Comparison of ENCODE assay signal across 15 mouse cellular contexts in genomic region chr11:88281428-88282119, GRCm38 (mm10). TPM values are rescaled to one million over a fixed set of nuclear protein-coding genes. Genes with fewer than 3 reads are reported as not detected.
DNase-seq lines count a peak whose midpoint lies in the region; ATAC-seq and TF ChIP-seq lines count a peak whose summit lies in the region.
"Had no signal": no experiment of that assay in that cellular context is flagged by ENCODE, and none has a peak within 500 bp of the region (broad histone marks: within the 10 kb centered on the region; RNA-seq: fewer than 3 reads in every experiment).

No protein-coding gene starts in this region.

- no peaks in the 10 kb centered on the region for H3K36me3 ChIP-seq in lung, postnatal 0 days (ENCODE audit: insufficient read depth, low read length)
- H3K36me3 ChIP-seq in midbrain, postnatal 0 days (ENCODE audit: insufficient read depth, low read length), result no peaks in the 10 kb centered on the region
- H3K36me3 ChIP-seq: liver, embryonic 13.5 days; neural tube, embryonic 12.5 days had no signal

- H3K9ac ChIP-seq in lung, postnatal 0 days (replicated peaks; ENCODE audit: low read depth), result no peak overlapping the region
- H3K9ac ChIP-seq in midbrain, postnatal 0 days (replicated peaks; ENCODE audit: low read length, poor library complexity, severe bottlenecking), result no peak overlapping the region
- H3K9ac ChIP-seq: liver, embryonic 13.5 days; neural tube, embryonic 12.5 days had no signal

- no peaks in the 10 kb centered on the region for H3K9me3 ChIP-seq in lung, postnatal 0 days (ENCODE audit: low read length)
- H3K9me3 ChIP-seq in midbrain, postnatal 0 days (ENCODE audit: low read length), result no peaks in the 10 kb centered on the region
- H3K9me3 ChIP-seq: liver, embryonic 13.5 days; neural tube, embryonic 12.5 days had no signal

- H3K4me2 ChIP-seq in lung, postnatal 0 days (replicated peaks; ENCODE audit: low read depth, low read length), result no peak overlapping the region
- H3K4me2 ChIP-seq in midbrain, postnatal 0 days (ENCODE audit: low read depth, low read length, poor library complexity, severe bottlenecking), result no peak overlapping the region
- H3K4me2 ChIP-seq: liver, embryonic 13.5 days; neural tube, embryonic 12.5 days had no signal

- no peak for TF ChIP-seq EP300 in lung, postnatal 0 days (IDR thresholded peaks at IDR 0.05)

- no peaks in the 10 kb centered on the region for H3K27me3 ChIP-seq in cerebellum, adult 2 months (ENCODE audit: control insufficient read depth, insufficient read depth, low read length)
- H3K27me3 ChIP-seq in lung, postnatal 0 days (replicated peaks; ENCODE audit: insufficient read depth, low read length), result no peaks in the 10 kb centered on the region
- H3K27me3 ChIP-seq in midbrain, postnatal 0 days (ENCODE audit: insufficient read depth, low read length), result no peaks in the 10 kb centered on the region
- H3K27me3 ChIP-seq: liver, embryonic 13.5 days; neural tube, embryonic 12.5 days had no signal

- H3K27ac ChIP-seq in cerebellum, adult 2 months (ENCODE audit: insufficient read depth, low read length), result no peak overlapping the region
- H3K27ac ChIP-seq in lung, postnatal 0 days (ENCODE audit: low read length), result no peak overlapping the region
- no peak overlapping the region for H3K27ac ChIP-seq in midbrain, postnatal 0 days (ENCODE audit: low read depth, low read length)
- H3K27ac ChIP-seq: liver, embryonic 13.5 days had no signal

- no peak for DNase-seq in cerebellum, adult 2 months
- no peak for DNase-seq in cerebellum, adult 9-10 months
- DNase-seq in lung, postnatal 0 days (ENCODE audit: low spot score), result no peak
- DNase-seq in lung, adult 18-20 months, result no peak
- DNase-seq in ZHBTc4 (ENCODE audit: low read depth, low spot score), result peak; percentile 70
- DNase-seq in midbrain, postnatal 0 days (ENCODE audit: low spot score), result peak; percentile 44
- no peak for DNase-seq in cerebellum, postnatal 25 days
- no peak for DNase-seq in heart, adult 8-10 months (ENCODE audit: low spot score)
- DNase-seq: adrenal gland, postnatal 25 days; embryo, embryonic 11 days; heart, postnatal 10 days; layer of hippocampus, adult 9-11 months; liver, embryonic 13.5 days had no signal

- no peaks in the 10 kb centered on the region; the same call in 1 of the 2 replicates for H3K4me1 ChIP-seq in cerebellum, adult 2 months (ENCODE audit: control insufficient read depth, insufficient read depth, low read length)
- H3K4me1 ChIP-seq in lung, postnatal 0 days (ENCODE audit: insufficient read depth, low read depth, low read length), result no peaks in the 10 kb centered on the region
- H3K4me1 ChIP-seq in midbrain, postnatal 0 days (ENCODE audit: insufficient read depth, low read length), result peaks cover 3% of the 10 kb centered on the region; the same call in 1 of the 2 replicates
- H3K4me1 ChIP-seq: liver, embryonic 13.5 days had no signal

- no peak overlapping the region for H3K4me3 ChIP-seq in cerebellum, adult 2 months (replicated peaks; ENCODE audit: insufficient read depth, low read depth, low read length)
- H3K4me3 ChIP-seq in lung, postnatal 0 days (ENCODE audit: low read depth, low read length), result no peak overlapping the region
- H3K4me3 ChIP-seq in midbrain, postnatal 0 days (ENCODE audit: low read depth, low read length), result no peak overlapping the region
- H3K4me3 ChIP-seq: liver, embryonic 13.5 days; neural tube, embryonic 12.5 days had no signal

- 58% methylated on average over 8 of the region's 8 CpGs for WGBS in cerebellum, adult 2 months
- 69% methylated on average over 8 of the region's 8 CpGs for WGBS in lung, postnatal 0 days
- 63% methylated on average over 8 of the region's 8 CpGs for WGBS in midbrain, postnatal 0 days

- no peak for TF ChIP-seq POLR2A in cerebellum, adult 2 months (IDR thresholded peaks at IDR 0.05; ENCODE audit: borderline replicate concordance, insufficient read depth, low read length)

- ATAC-seq in lung, postnatal 0 days, result no peak
- ATAC-seq in midbrain, postnatal 0 days (ENCODE audit: low FRiP score), result no peak

- TF ChIP-seq CTCF in cerebellum, adult 2 months (IDR thresholded peaks at IDR 0.05; ENCODE audit: borderline replicate concordance, insufficient read depth, low read depth, low read length), result peak; percentile 31; the same call in 1 of the 2 replicates
- TF ChIP-seq CTCF in lung, postnatal 0 days (IDR thresholded peaks at IDR 0.05), result peak; percentile 53
- peak; percentile 57 for TF ChIP-seq CTCF in midbrain, postnatal 0 days (IDR thresholded peaks at IDR 0.05)

RNA-seq across cellular contexts. Expression of gene Ccdc182, which starts 12.3 kb away (rescaled TPM):
- polyA plus RNA-seq in cerebellum, adult 2 months (2012; rRNA removed), result 0.23 TPM in 1 of 2 replicates, not detected in the other
- polyA plus RNA-seq in lung, postnatal 0 days (2015; fragmentation: Nextera tagmentation; extraction: Ambion mirVana), result not detected in 2 replicates
- total RNA-seq in midbrain, postnatal 0 days (2014; rRNA removed), result not detected in 2 replicates
- polyA plus RNA-seq in midbrain, postnatal 0 days (2015; fragmentation: Nextera tagmentation; extraction: Ambion mirVana), result 0.12 TPM in 1 of 2 replicates, not detected in the other
- not detected for total RNA-seq in heart, adult 8-10 months (2022)
- total RNA-seq: adrenal gland, postnatal 25 days; heart, postnatal 10 days had no signal
- polyA plus RNA-seq: C2C12; liver, embryonic 13.5 days had no signal

Comparison
In these comparisons a context has a peak if more than half of its experiments do, and no peak if none do; other contexts are left out.
1. DNase-seq: peak in ZHBTc4 (single experiment) and midbrain, postnatal 0 days (single experiment); none in cerebellum, adult 2 months (0 of 2), cerebellum, adult 9-10 months (single experiment), lung, postnatal 0 days (single experiment), lung, adult 18-20 months (0 of 2), cerebellum, postnatal 25 days (0 of 2) and heart, adult 8-10 months (single experiment).
2. Peak in every context shown above with its lines, with median percentiles within 50 percentile points of each other: CTCF ChIP-seq.